Mouse (Mus musculus): ENCODE data around the gene Twsg1.
"Not testable (repeated sequence)": the region's sequence is repeated elsewhere in the genome, so short reads cannot be mapped to it uniquely, and the experiment has no call there.

The Twsg1 gene

DNA sequence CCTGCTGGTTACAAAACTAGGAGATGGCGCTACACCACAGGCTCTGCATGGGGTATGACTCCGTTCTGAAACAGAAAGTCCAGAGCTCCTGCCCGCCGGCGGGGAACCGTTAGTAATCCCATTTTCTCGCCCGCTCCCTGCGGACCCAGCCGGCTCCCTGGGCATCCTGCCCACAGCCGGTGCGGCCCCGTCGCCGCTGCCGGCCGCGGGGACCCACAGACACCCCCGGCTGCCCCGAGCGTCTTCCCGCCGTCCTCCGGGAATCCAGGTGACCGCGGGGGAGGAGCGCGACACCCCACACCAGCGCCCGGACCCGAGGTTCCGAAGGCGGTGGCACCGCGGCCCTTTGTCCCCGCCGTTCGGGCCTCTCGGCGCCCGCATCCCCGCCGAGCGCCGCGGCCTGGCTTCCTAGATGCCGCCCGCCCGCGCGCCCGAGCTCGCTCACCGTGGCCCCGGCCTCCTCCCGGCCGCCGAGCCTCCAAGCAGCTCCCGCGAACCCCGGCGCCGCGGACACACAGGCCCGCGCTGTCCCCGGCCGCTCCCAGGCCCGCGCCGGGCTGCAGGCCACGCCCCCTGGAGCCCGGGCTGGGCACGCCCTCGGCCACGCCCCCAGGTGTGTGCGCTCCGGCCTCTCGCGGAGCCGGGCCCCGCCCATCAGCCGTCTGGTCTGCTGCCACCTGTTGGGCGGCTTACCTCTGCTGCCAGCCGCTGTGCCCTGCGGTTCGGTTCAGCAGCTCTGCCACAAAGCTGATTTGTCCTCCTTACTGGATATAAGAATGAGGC, at the start of gene Twsg1:
Gene Twsg1, minus strand, starts transcription at position 605 of the 783 bp plus-strand sequence.
- peak; percentile 94 for DNase-seq

DNA sequence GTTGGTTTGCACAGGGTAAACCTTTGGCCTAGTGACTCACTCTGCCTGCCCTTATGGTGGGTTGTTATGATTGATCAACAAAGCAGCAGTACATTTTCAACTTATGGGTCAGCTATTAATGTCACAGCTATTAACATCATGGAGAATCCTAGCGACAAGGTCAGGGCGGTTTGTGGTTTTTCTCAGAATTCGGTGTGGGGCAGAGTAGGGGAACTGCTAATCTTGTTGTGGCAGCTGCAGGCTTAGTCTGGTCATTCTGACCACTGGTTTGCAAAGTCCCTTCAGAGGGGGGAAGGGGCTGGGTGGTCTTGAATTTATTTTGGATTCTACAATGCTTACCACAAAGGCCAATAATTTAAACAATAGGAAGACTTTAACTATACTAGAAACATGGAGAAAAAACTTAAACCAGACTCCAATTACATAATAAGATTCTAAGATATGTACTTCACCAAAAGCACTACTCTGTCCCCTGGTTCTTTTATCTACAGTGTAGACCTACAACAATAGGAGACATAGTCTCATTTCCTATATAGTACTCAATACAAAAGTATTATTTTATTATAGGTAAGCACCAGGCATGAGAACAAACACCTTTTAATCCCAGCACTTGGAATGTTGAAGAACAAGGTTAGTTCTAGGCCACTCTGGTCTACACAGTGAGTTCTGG, 37.3 kb upstream of the Twsg1 start:
- DNase-seq: no peak

DNA sequence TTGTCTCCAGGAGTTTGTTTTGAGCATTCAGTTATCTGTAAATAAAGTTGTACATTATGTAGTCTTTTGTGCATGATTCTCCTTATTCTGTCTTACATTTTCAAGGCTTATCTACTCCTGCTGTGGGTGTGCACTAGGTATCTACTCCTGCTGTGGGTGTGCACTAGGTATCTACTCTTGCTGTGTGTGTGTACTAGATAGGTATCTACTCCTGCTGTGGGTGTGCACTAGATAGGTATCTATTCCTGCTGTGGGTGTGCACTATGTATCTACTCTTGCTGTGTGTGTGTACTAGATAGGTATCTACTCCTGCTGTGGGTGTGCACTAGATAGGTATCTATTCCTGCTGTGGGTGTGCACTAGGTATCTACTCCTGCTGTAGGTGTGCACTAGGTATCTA, 25.7 kb upstream of the Twsg1 start:
- not testable (repeated sequence) for DNase-seq

DNA sequence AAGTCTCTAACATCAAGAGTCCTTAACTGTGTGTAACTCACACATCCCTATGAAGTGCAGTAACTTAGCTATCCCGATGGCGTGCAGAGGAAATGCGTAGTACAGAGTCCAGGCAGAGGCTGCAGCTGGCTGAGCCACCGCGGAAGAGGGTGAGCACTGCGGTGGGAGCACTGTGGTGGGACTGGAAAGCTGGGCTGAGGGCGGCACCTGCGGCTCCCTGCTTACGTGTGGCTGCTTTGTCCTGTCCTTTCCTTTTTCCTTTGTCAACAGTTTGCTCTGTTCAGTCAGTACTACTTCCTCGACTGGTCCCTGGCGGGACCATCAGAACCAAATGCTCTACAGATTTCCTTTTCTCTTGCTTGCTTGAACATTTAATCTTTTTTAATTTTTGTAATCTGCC, 16.7 kb upstream of the Twsg1 start:
- DNase-seq: no peak

GRCm38 (mm10) chr17:65962263-65962662, 11.2 kb upstream of the Twsg1 start:
- DNase-seq: no peak

- DNase-seq: no peak
These were observed 10.6 kb upstream of the Twsg1 start for GRCm38 (mm10) chr17:65961606-65962136.

DNA sequence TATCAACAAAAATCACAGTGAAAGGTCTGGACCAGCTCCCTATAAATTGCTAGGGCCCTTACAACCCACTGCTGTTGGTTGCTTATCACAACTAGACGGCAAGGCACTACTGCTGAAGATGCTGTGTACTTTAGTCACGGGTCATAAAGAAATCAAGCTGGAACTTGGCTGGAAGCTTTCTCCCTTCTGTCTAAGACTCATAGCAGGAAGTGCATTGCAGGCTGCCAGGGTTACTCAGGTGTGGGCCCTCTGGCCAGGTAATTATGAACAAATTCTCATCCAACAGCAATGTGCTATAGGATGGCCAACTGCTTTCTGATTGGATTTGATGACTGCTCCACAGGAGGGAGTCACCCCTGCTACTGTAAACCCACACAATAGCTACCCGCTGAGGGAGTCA, 8.0 kb upstream of the Twsg1 start:
- no peak for DNase-seq

GRCm38 (mm10) chr17:65958366-65958765, 7.3 kb upstream of the Twsg1 start:
- no peak for DNase-seq

- DNase-seq: no peak
These were observed 6.8 kb upstream of the Twsg1 start for GRCm38 (mm10) chr17:65957782-65958325.

DNA sequence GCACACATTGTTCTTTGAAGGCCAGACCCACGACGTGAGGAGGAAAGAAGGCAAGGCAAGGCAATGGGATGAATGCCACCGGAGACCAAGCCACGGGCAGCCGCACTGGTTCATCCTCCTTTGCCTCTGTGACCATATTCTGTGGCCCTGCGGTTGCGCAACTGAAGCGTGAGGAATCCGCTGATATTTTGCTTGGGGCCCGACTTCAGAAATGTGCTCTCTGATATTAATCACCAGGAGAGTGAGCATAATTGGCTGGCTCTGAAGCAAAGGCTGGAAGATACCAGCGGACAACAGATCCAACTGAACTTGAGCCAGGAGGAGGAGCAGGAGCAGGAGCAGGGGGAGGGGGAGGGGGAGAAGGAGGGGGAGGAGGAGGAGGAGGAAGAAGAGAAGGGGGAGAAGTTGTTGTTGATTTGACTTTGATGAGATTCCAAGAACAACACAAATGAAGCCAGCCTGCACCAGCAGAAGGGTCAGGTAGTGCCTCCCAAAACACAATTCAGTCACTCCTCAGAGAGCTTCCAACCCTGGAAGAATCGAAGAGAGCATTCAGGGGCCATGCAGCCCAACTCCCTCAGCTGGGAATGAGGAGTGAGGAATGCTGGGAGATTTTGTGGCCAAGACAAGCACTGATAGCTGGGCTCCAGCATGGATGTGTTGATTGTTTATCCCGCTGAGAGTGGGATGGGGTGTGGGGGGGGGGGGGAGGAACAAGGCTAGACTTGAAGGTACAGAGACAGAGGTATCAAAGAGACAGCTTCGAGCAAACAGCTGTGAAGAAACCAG, 6.2 kb upstream of the Twsg1 start:
- DNase-seq: no peak

DNA sequence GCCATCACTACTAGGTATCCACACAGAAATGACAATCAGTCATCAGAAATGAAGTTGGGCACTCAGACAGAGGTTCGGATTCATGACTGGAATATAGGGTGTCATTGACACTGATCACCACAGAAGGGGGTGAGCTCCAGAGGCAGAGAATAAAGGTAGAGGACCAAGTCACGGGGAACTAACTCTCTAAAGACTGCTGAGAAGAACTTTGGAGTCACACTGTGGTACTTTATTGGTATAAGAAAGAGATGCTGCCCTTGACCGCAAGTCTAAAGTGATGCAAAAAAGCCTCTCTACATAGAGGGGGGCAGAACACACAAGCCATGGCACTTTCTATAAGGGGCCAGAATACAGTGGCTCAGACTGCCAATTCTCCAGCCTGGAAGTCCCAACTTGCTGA, 5.1 kb upstream of the Twsg1 start:
- DNase-seq: no peak

DNA sequence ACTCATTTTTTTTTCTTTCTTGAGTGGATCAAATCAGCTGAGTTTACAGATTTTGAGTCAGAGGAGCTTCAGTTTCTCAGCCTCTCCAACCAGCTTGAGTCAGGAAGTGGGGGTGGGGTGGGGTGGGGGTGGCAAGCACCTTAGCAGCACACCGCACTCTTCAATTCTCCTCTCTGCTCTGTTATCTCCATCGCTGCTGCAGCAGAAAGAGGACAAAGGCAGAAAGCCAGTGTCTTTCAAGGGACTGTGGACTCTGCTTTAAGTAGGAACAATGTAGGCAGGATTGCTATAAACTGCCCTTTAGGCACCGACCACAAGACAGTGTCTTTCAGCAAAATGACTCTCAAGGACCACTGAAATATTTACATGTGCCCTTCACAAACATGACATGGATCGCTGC, 2.9 kb upstream of the Twsg1 start:
- DNase-seq: no peak

GRCm38 (mm10) chr17:65952083-65952482, 1.1 kb upstream of the Twsg1 start:
- no peak for DNase-seq

DNA sequence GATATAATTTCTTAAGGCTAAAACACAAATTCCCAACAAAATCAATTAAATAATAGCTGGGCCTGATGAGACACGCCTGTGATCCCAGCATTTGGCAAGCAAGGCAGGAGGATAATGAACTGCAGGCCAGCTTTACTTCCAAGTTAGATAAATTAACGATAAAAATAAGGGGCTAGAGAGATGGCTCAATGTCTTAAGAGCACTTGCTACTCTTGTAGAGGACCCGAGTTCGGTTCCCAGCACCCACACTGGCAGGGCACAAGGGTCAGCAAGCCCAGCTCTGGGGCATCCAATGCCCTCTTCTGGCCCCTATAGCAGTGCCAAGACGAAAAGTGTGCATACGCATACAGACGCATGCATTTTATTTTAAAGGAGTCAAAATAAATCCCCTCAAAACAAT, 843 bp downstream of the Twsg1 start:
- DNase-seq: no peak

- no peak for DNase-seq
These were observed 3.7 kb downstream of the Twsg1 start for GRCm38 (mm10) chr17:65947307-65947706.

- no peak for DNase-seq
These were observed 5.6 kb downstream of the Twsg1 start for GRCm38 (mm10) chr17:65945420-65945819.

DNA sequence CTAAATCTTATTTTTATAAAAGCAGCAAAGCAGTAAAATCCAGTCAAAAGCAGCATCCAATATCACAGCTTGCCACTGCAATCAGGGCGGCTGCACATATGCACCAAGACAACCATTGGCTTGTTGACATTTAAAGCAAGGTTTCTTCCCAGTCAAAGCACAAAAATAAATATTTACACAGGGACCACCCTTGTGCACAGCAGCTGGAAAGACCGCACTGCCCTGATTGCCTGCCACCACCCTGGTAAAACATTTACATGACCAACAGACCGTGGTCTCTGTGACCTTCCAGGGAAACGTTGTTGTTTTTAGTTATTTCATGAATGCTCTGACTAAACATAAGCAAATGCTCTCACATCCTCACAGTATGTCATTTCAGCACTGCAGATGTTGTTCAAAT, 8.6 kb downstream of the Twsg1 start:
- DNase-seq: no peak

DNA sequence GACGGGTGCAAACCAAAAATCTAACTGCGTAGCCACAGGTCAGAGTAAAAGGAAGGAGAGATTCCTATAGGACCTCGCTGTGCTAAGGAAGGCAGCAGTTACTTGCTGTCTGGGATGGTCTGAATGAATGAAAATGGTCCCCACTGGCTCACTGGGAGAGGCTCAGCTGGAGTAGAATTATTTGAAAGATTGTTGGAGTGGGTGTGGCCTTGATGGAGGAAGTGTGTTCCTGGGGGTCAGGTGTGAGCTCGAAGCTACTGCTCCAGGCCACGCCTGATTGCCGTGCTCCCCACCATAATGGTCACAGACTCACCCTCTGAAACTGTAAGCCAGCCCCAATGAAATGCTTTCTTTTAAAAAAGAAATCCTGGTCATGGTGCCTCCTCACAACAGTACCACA, 9.8 kb downstream of the Twsg1 start:
- no peak for DNase-seq

GRCm38 (mm10) chr17:65940221-65940620, 10.8 kb downstream of the Twsg1 start:
- no peak for DNase-seq

DNA sequence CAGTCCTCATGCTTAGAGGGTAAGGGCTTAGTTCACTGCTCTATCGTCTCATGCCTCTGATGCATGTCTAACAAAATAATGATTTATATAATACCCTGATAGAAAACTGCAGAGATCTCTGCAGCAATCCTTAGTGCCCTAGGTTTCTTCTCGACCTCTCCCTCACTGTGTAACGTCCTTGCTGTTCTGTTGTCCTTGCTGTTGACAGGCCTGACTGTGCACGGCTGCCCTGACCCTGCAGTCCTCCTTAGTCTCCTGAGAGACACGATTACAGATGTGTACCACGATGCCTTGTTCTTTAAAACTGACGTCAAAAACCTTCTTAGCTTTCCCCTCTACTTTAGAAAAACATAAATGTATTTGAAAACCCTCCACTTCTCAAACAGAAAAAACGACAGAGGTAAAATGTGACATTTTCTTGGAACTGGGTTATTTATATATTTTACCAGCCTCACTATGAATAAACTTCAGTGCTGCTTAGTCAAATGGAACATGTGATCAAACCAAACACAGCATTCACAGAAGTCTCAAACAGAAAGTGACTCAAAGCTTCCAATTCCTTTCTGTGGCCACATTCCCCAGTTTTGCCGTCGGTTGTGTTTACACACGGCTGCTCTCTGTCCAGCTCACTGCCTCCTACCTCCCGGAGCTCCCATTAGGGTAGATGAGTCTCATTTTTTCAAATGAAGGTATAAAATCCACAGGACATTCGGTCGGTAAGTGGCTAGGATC, 11.4 kb downstream of the Twsg1 start:
- DNase-seq: no peak

- no peak for DNase-seq
These were observed 13.4 kb downstream of the Twsg1 start for GRCm38 (mm10) chr17:65937671-65938070.

DNA sequence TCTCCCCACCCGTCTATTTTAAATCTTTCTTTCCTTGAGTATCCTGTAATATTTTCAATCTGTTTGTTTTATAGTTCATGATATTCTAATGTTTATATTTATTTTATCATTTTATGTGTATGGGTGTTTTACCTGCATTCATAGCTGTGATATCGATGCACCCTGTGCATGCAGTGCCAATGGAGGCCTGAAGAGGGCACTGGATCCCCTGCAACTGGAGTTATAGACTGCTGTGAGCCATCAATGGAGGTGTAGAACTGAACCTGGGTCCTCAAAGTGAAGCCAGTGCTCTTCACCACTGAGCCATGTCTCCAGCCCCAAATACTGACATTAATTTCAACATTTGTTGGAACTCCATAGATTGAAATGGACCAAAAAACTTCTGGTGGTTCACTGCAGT, 17.3 kb downstream of the Twsg1 start:
- DNase-seq: no peak

Measured in right cerebral cortex, adult 18-20 months (tissue).